Mouse (Mus musculus): ENCODE data around the gene Kalrn. TPM values are rescaled to one million over a fixed set of nuclear protein-coding genes. Genes with fewer than 3 reads are reported as not detected.

Kalrn gene
- polyA plus RNA-seq, 1 experiment = 43.0 TPM

- TF ChIP-seq POLR2A (IDR thresholded peaks at IDR 0.05; ENCODE audit: low read depth, low read length) (no peak), CTCF (IDR thresholded peaks at IDR 0.05; ENCODE audit: extremely low read depth, insufficient read length, insufficient replicate concordance, low read depth, low read length) (no peak)
- H3K4me1 ChIP-seq (ENCODE audit: control insufficient read depth, insufficient read depth, insufficient read length, low read length) = 0 out of 2 replicates have a peak, but pooled peaks cover 2% of the 10 kb centered on the region
- H3K36me3 ChIP-seq (ENCODE audit: control insufficient read depth, insufficient read depth, low read length) = no peaks in the 10 kb centered on the region
- no peak overlapping the region for H3K27ac ChIP-seq (ENCODE audit: insufficient read depth, low read depth, low read length)
- no peak overlapping the region for H3K4me3 ChIP-seq (ENCODE audit: low read depth, low read length)
- no peaks in the 10 kb centered on the region for H3K27me3 ChIP-seq (ENCODE audit: control insufficient read depth, insufficient read depth, low read length)
- WGBS = 44% methylated on average over 13 of the region's 13 CpGs
Observed at GRCm38 (mm10) chr16:34400102-34400728, 173.1 kb downstream of the Kalrn start.

GRCm38 (mm10) chr16:34395221-34395811 is 178.0 kb downstream of the Kalrn start:
- Histone ChIP-seq H3K4me3 (ENCODE audit: low read depth, low read length) (no peak overlapping the region), H3K4me1 (ENCODE audit: control insufficient read depth, insufficient read depth, insufficient read length, low read length) (no peaks in the 10 kb centered on the region), H3K36me3 (ENCODE audit: control insufficient read depth, insufficient read depth, low read length) (no peaks in the 10 kb centered on the region), H3K27ac (ENCODE audit: insufficient read depth, low read depth, low read length) (no peak overlapping the region), H3K27me3 (ENCODE audit: control insufficient read depth, insufficient read depth, low read length) (no peaks in the 10 kb centered on the region)
- no peak for TF ChIP-seq CTCF (IDR thresholded peaks at IDR 0.05; ENCODE audit: extremely low read depth, insufficient read length, insufficient replicate concordance, low read depth, low read length)
- no peak for TF ChIP-seq POLR2A (IDR thresholded peaks at IDR 0.05; ENCODE audit: low read depth, low read length)

- no peaks in the 10 kb centered on the region for H3K27me3 ChIP-seq (ENCODE audit: control insufficient read depth, insufficient read depth, low read length)
- 49% methylated on average over 5 of the region's 5 CpGs for WGBS
- no peaks in the 10 kb centered on the region for H3K36me3 ChIP-seq (ENCODE audit: control insufficient read depth, insufficient read depth, low read length)
- H3K27ac ChIP-seq (ENCODE audit: insufficient read depth, low read depth, low read length) = no peak overlapping the region
- H3K4me3 ChIP-seq (ENCODE audit: low read depth, low read length) = no peak overlapping the region
- no peaks in the 10 kb centered on the region; the same call in 1 of the 2 replicates for H3K4me1 ChIP-seq (ENCODE audit: control insufficient read depth, insufficient read depth, insufficient read length, low read length)
- no peak for TF ChIP-seq CTCF (IDR thresholded peaks at IDR 0.05; ENCODE audit: extremely low read depth, insufficient read length, insufficient replicate concordance, low read depth, low read length)
- TF ChIP-seq POLR2A (IDR thresholded peaks at IDR 0.05; ENCODE audit: low read depth, low read length) = no peak
Observed at GRCm38 (mm10) chr16:34389520-34390271, 183.6 kb downstream of the Kalrn start.

- no peak overlapping the region for H3K27ac ChIP-seq (ENCODE audit: insufficient read depth, low read depth, low read length)
- H3K4me3 ChIP-seq (ENCODE audit: low read depth, low read length) = no peak overlapping the region
- TF ChIP-seq CTCF (IDR thresholded peaks at IDR 0.05; ENCODE audit: extremely low read depth, insufficient read length, insufficient replicate concordance, low read depth, low read length) (no peak), POLR2A (IDR thresholded peaks at IDR 0.05; ENCODE audit: low read depth, low read length) (no peak)
- no peaks in the 10 kb centered on the region for H3K27me3 ChIP-seq (ENCODE audit: control insufficient read depth, insufficient read depth, low read length)
- no peaks in the 10 kb centered on the region for H3K36me3 ChIP-seq (ENCODE audit: control insufficient read depth, insufficient read depth, low read length)
- WGBS = 80% methylated on average over 6 of the region's 6 CpGs
- no peaks in the 10 kb centered on the region; the same call in 1 of the 2 replicates for H3K4me1 ChIP-seq (ENCODE audit: control insufficient read depth, insufficient read depth, insufficient read length, low read length)
Observed at GRCm38 (mm10) chr16:34388871-34389270, 184.5 kb downstream of the Kalrn start.

GRCm38 (mm10) chr16:34385065-34385464 is 188.3 kb downstream of the Kalrn start:
- Histone ChIP-seq H3K4me3 (ENCODE audit: low read depth, low read length) (no peak overlapping the region), H3K36me3 (ENCODE audit: control insufficient read depth, insufficient read depth, low read length) (no peaks in the 10 kb centered on the region), H3K27me3 (ENCODE audit: control insufficient read depth, insufficient read depth, low read length) (no peaks in the 10 kb centered on the region), H3K27ac (ENCODE audit: insufficient read depth, low read depth, low read length) (no peak overlapping the region), H3K4me1 (ENCODE audit: control insufficient read depth, insufficient read depth, insufficient read length, low read length) (no peaks in the 10 kb centered on the region; the same call in 1 of the 2 replicates)
- no peak for TF ChIP-seq CTCF (IDR thresholded peaks at IDR 0.05; ENCODE audit: extremely low read depth, insufficient read length, insufficient replicate concordance, low read depth, low read length)
- no peak for TF ChIP-seq POLR2A (IDR thresholded peaks at IDR 0.05; ENCODE audit: low read depth, low read length)
- WGBS = 75% methylated on average over 8 of the region's 8 CpGs

GRCm38 (mm10) chr16:34382992-34383391 is 190.3 kb downstream of the Kalrn start:
- no peaks in the 10 kb centered on the region for H3K36me3 ChIP-seq (ENCODE audit: control insufficient read depth, insufficient read depth, low read length)
- H3K27ac ChIP-seq (ENCODE audit: insufficient read depth, low read depth, low read length) = no peak overlapping the region
- H3K27me3 ChIP-seq (ENCODE audit: control insufficient read depth, insufficient read depth, low read length) = no peaks in the 10 kb centered on the region
- no peak for TF ChIP-seq POLR2A (IDR thresholded peaks at IDR 0.05; ENCODE audit: low read depth, low read length)
- no peak for TF ChIP-seq CTCF (IDR thresholded peaks at IDR 0.05; ENCODE audit: extremely low read depth, insufficient read length, insufficient replicate concordance, low read depth, low read length)
- WGBS = 80% methylated on average over 4 of the region's 4 CpGs
- H3K4me3 ChIP-seq (ENCODE audit: low read depth, low read length) = no peak overlapping the region
- no peaks in the 10 kb centered on the region for H3K4me1 ChIP-seq (ENCODE audit: control insufficient read depth, insufficient read depth, insufficient read length, low read length)
